Mouse (Mus musculus) liver, postnatal 0 days (tissue): ENCODE results near the gene Plpp7.

Source experiments
- CTCF ChIP-seq: sonication (generic); IDR thresholded peaks from 2 replicates; pipeline ENCODE4 v1.5.1; 2016; ENCODE audit warnings: antibody characterized with exemption, low read depth
- EP300 ChIP-seq: IDR thresholded peaks from 2 replicates; pipeline ENCODE4 v1.6.1; 2016; ENCODE audit warnings: antibody characterized with exemption, low read depth, mild to moderate bottlenecking

- TF ChIP-seq CTCF (no peak), EP300 (no peak)
Measured at GRCm38 (mm10) chr2:32052418-32052817, 42.9 kb upstream of the Plpp7 start.
